Mouse (Mus musculus): ENCODE measurements around the gene Jkamp. TPM values are rescaled to one million over a fixed set of nuclear protein-coding genes. Genes with fewer than 3 reads are reported as not detected.
A peak's percentile ranks its signal among the peaks of the same experiment; 100 is the strongest.

Gene Jkamp
- total RNA-seq, 2 experiments from 2014 or later = 50.8 to 51.3 TPM

DNA sequence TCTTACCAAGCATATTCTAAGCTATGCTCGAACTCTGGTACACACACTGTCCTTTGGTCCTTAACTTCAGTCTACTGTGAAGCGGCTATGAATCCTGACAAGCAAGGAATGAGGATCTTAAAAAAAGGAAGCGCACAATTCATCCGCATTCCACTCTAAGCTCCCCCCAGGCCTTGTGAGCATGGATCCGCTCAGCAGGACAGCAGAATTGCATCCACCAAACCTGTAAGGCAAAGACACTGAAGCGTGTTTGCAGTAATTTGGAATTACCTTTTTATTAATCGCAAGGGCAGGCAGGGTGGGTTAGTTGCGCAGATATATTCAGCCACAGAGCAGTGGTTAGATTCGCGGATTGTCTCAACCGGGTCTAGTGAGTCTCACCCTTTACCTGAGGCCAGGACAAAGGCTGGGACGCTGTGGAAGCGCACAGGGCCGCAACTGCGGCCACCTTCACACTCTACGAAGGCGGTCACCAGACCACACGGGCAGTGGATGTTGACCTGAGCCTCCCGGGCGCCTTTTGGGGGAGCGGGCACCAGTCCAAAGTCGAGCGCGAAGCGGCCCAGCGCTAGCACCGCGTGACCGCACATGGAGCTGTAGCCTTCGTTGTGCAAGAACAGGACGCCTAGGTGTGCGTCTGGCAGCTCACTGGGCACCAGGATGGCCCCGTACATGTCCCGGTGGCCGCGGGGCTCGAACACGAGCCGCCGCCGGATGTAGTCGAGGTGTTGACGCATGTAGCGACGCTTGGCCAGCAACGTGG lies 947 bp upstream of the Jkamp start:
- DNase-seq (ENCODE audit: low spot score in 2 of 2) = peak; percentile 37 to 43

GRCm38 (mm10) chr12:72085024-72085328 lies 413 bp upstream of the Jkamp start:
- no peak for DNase-seq (ENCODE audit: low spot score in 2 of 2)

DNA sequence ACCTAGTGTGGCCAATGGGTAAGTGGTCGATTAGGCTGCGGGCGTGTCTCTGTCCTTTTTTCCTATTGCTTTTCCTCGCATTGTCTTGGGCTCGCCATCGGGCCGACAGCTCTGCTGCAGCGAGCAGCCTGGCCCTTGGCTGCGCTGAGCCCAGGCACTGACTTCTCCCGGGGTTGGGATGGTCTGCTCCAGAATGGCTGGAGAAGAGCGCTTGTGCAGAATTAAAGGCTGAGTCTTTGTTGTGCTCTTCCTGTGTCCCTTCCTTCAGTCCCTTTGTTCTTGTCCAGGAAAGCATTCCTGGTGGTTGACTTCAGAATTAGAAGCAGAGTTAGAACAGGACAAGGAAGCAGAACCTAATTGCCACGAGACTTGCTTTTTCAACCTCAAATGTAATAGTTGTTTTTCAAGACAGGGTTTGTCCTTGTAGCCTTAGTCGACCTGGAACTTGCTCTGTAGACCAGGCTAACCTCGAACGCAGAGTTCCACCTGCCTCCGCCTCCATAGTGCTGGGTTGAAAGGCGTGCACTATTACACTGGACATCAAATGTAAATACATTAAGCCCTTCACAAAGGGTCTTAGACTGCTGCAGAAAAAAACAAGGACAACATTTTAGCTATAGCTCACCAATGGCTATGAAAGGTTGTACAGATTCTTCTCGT lies 907 bp downstream of the Jkamp start:
- DNase-seq (ENCODE audit: low spot score in 2 of 2) = no peak

- no peak for DNase-seq (ENCODE audit: low spot score in 2 of 2)
These were observed 4.4 kb downstream of the Jkamp start for GRCm38 (mm10) chr12:72089802-72090201.

DNA sequence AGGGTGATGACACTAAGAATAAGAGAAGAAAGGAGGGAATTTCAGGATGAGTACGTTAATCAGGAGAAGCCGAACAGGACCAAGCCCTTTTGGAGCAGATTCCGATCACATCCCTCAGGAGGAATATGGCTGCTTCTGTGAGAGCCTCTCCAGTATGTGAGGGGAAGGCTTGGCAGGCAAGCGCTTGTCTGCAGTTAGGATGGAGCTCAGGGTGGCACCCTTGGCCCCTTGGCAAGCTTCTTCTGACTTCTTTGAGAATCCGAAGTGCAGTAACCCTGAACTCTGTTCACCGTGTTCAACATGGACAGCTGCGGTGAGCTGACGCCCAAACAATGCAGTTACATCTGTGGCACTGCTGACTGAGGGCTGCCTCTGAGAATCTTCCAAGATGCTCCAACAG lies 11.6 kb downstream of the Jkamp start:
- DNase-seq (ENCODE audit: low spot score in 2 of 2) = no peak

GRCm38 (mm10) chr12:72102776-72103175 lies 17.4 kb downstream of the Jkamp start:
- DNase-seq (ENCODE audit: low spot score in 2 of 2) = no peak

DNA sequence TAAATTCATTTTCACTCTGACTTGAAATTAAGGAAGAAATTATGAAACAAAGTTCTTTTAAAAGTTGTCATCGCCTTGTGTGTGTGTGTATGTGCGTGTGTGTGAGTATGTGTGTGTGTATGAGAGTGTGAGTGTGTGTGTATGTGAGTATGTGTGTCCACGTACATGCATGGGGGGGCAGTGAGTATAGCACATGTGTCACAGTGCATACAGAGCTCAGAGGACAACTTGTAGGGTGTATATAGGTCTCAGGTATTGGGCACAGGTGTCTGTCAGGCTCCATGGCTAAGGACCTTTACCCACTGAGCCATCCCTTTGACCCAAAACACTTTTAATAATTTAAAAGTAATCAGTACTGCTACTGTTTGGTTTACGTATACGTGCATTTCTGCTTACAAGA lies 18.6 kb downstream of the Jkamp start:
- DNase-seq (ENCODE audit: low spot score in 2 of 2) = no peak

DNA sequence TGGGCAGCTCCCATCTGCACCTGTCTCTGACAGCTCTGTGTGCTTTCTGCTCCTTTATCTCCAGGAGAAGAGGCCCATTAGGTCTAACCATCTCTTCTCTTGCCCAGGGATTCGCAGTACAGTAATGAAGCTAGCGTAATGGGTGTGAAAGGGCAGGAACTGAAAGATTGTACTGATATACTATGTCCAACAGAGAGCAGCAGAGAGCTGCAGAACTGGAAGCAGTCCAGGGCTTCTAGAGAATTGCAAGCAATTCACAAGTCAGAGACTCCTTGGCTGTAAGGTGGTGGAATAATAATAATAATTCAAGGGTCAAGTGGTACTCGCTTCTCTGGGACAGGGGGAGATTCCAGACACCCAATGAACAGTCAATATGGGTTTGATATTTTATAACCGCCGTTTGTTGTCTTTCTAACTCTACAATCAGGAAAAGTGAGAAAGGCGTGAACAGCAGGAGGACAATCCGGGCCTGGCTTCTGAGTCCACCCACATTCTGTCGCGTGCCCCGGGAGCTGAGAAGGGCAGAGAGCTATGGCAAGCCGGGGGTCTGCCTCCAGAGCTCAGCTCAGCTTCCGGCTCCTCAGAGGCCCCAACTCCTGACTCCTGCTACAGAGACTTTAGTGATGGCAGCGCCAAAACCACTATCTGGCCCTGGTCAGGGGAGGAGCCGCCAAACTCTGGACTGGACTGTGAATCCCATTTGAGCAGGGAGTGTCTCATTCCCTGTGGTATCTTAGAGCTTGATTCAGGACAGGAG lies 19.3 kb downstream of the Jkamp start:
- peak in 1 of 2 experiments; percentile 29 for DNase-seq (ENCODE audit: low spot score in 2 of 2)

- DNase-seq (ENCODE audit: low spot score in 2 of 2) = no peak
These were observed 29.7 kb downstream of the Jkamp start for GRCm38 (mm10) chr12:72115126-72115525.

DNA sequence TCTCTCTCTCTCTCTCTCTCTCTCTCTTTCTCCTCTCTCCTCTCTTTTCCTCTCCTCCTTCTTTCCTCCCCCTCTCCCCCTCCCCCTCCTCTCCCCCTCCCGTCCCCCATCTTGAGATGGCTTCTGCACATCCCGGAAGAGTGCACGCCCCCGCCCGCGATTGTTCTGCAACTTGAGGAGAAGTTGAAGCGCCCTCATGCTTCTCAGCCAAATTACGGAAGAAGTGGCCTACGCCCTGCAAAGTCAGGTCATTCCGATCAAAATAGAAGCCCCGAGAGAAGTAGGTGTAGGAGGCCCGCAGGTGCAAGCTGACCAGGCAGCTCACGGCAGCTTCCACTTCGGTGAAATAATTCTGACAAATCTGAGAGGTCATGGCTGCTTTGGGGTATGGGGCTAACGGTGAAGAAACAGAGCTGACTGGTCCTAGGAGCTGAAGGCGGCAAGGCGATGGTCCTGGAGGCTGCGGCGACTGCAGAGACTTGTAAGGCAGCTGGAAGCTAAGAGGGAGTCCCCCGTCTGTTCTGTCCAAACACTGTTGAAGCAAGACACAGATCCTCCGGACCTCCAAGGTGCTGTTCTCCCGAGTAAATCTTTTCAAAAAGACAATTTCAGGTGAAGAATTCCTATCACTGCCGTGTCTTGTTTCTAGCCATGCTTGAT lies 30.4 kb downstream of the Jkamp start:
- no peak for DNase-seq (ENCODE audit: low spot score in 2 of 2)

- no peak for DNase-seq (ENCODE audit: low spot score in 2 of 2)
These were observed 43.8 kb downstream of the Jkamp start for GRCm38 (mm10) chr12:72129203-72129602.

GRCm38 (mm10) chr12:72150786-72151185 lies 65.4 kb downstream of the Jkamp start:
- no peak for DNase-seq (ENCODE audit: low spot score in 2 of 2)

Small RNA genes lying within 50 kb of the gene (microRNA-seq; reads per million reads assigned to microRNA genes)
- gene Gm24466 = not detected

Other genes with a start within 250 kb of the Jkamp start
- gene Gpr135, start 14.5 kb upstream of the Jkamp start, total RNA-seq (2021) = 1 to 10 TPM; 3.2 to 3.3 TPM
- 10 to 100 TPM; 25.4 to 26.5 TPM for gene L3hypdh, start 150 bp upstream of the Jkamp start, total RNA-seq (2021)
- gene Ccdc175, start 99.4 kb downstream of the Jkamp start, total RNA-seq (2021) = not detected

Data from adrenal gland, postnatal 4 days (tissue).